Mouse (Mus musculus): ENCODE data around the gene Olfr649.

The Olfr649 gene

DNA sequence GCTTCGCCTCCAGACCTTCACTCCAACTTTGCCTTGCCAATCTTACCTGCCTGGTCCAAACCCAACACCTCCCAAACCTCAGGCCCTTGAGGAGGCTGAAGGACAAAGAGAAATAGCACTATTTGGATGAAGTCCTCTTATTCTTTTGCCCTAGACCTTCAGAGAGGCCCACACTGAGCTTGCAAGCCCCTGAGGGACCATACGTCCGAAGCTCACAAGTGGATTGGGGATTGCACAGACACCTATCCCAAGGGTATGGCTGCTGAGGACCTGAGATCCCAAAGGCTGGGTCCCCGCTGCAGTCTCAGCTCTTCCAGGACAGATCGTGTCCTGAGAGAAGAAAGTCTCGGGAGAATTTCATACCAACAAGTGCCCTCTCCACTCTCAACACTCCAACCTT is at the start of gene Olfr649:
TSS of gene Olfr649 (minus strand) at position 101 of the 400 bp plus-strand sequence.
- no peak for DNase-seq (ENCODE audit: low spot score)

DNA sequence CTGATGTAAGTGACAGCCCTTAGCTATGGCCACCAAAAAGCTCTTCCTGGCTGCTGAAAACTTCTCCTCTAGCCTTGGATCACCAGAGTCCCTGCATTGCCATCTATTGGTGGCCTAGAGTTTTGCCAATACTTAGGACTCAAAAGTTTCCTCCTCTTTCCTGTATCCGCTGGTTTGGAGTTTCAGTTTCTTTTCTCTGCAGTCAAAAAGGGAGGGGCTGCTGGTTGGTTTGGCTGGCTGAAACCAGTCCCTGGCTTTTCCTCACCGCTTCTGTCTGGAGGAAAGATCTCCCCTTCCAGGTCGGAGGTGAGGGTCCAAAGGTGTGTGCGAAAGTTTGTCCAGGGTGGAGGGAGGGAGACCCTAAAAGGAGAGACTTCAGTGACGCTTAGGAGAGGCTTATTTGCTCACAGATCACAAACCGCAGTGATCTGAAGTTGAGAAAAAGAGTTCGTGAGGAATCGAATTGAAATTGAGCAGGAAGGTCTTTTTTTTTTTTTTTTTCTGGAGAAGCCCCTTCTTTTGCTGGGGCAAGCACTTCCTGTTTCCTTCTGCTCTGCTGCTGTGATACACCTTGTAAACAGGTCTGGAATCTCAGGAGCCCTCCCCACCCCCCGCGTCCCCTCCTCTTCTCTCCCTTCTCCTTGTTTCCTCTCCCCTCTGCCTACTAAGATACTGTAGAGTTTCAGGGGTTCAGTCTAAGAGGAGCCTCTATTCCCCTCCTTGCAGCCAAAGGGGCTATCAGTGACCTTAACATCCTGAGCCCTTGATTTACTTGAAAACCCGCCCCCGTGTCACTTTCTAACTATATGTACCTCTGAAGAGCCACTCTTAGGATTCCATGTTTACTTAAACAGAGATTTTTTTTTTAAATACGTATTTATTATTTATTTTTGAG is 48.7 kb upstream of the Olfr649 start, which contains the start of gene Trim34a:
TSS of gene Trim34a (plus strand) at position 171 of the 895 bp plus-strand sequence.
- peak; percentile 61 for DNase-seq (ENCODE audit: low spot score)

DNA sequence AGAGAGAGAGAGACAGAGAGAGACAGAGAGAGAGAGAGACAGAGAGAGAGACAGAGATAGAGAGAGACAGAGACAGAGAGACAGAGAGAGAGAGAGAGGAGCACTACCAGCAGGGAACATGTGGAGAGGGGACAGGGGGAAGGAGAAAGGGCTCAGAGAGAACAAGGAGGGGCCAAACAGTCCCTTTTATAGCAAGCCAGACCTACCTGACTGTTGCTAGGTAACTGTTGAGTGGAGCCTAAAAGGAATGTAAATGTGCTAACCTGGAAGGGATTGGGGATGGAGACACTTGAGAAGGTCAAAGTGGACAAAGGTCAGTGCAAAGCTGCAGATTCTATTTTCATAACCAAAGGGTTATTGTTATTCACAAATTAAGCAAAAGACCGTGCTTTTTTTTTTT is 47.8 kb upstream of the Olfr649 start:
- DNase-seq (ENCODE audit: low spot score), result no peak

DNA sequence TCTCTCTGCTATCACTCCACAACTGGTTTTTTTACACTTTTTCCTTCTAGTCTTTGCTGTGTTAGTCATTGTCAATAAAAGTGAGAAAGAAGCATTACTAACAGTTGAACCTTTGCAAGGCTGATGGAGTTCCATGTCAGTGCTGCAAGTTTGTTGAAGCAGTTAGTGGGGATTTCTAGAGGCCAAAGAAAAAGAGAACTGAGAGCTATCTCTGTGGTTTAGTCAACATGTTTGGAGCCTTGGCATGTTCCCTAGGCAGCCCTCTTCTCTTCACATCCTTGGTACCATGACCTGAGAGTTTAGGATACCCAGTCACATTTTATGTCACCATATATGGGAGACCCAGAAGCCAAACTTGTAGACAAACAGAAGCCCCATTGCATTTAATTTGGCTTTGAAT is 45.1 kb upstream of the Olfr649 start:
- no peak for DNase-seq (ENCODE audit: low spot score)

DNA sequence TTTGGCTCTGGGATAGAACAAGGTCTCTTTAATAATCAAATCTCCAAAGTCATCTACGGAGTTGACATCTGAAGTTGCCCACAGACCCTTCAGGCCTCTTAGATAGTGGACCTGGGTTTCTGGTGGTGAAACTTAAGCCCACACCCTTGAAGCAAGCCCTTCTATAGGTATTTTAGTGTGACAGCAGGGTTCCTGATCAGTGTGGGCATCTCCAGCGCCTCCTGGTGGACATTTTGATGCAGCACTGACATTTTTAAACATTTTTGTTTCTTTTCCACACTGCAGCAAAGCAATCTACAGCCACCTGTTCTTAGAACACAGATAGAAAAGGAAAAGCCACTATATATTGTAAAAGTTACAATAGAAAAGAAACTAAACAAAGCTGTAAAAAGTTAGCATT is 35.4 kb upstream of the Olfr649 start:
- peak; percentile 51 for DNase-seq (ENCODE audit: low spot score)

DNA sequence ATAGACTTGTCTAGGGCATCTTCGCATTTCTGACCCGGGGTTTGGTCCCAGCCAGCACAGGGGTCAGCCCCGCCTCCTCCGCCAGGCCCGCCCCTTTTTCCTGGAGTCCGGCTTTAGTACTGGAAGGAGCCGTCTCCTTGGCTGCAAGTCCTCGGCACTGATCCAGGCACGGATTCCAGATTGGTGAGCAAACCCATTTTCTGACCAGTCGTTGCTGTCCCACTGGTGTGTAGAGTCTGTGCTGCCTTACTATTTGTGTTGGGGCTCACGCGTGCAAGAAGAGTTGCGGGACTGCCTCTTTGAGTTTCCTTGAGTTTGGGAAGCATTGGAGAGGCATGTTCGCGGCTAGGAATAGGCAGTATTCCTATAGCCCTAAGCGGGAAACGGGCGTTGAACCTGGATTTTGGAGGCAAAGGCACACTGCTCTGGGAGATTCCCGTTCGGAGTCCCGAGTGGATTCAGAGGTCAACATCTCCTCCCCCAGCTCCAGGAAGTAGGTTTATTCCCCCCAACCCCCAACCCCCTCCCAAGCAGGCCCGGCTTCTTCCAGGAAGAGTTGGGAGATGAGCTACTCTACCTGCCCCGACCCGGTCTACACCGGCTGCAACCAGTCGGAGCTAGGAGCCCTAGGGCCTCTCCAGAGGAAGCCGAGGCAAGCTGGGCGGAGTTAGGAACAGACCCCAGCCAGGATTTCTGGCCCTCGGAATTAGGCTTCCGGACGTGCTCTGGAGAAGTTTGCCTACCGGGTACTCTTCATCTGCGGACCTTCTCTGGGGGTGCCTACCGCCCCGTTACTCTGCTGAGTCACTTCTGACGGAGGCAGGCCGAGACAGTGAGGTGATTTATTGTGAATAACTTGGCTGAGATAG is 23.1 kb upstream of the Olfr649 start, which contains the start of gene Trim6:
TSS of gene Trim6 (plus strand) at position 93 of the 869 bp plus-strand sequence.
- peak; percentile 89 for DNase-seq (ENCODE audit: low spot score)

DNA sequence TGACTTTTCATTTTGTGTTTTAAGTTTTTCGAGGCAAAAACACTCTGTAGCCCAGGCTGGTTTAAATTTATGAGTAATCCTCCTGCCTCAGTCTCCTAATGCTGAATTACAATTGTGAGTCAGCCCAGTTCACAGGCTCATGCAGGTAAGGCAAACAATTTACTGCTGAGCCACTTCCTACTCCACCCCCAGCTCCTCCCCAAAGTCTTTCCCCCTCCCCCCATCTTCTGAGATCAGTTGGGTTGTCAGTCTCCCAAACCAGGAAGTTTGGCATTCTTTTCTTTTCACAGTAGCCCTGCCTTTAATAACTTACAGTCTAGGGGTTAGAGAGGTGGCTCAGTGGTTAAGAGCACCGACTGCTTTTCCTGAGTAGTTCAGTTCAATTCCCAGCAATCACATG is 22.1 kb upstream of the Olfr649 start:
- no peak for DNase-seq (ENCODE audit: low spot score)

DNA sequence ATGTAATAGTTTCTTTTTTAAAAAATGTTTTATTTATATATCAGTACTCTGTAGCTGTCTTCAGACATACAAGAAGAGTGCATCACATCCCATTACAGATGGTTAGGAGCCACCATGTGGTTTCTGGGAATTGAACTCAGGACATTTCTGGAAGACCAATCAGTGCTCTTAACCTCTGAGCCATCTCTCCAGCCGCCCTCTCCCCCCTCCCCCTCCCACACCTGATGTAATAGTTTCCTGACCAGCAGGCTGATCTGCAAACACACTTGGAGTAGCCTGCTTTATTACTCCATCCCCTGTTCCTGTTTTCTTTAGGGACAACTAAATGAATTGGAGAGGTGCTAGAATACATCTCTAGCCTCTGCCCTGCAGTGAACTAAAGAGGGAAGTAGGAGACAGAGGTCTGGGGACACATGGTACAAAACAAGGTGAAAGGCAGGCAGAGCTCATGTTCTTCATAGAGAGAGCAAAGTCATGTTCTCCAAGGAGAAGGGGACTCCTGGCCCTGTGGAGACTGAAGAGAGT is 20.3 kb upstream of the Olfr649 start:
- no peak for DNase-seq (ENCODE audit: low spot score)

DNA sequence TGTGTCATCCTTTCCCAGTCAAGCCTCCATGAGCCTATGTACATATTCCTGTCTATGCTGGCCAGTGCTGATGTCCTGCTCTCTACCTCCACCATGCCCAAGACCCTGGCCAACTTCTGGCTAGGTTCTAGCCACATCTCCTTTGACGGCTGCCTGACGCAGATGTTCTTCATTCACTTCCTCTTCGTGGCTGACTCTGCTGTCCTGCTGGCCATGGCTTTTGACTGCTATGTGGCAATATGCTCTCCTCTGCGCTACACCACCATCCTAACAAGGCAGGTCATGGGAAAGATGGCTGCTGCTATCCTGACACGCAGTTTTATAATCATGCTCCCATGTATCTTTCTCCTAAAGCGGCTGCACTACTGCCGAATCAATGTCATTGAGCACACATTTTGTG is 10.4 kb upstream of the Olfr649 start:
- DNase-seq (ENCODE audit: low spot score), result no peak

DNA sequence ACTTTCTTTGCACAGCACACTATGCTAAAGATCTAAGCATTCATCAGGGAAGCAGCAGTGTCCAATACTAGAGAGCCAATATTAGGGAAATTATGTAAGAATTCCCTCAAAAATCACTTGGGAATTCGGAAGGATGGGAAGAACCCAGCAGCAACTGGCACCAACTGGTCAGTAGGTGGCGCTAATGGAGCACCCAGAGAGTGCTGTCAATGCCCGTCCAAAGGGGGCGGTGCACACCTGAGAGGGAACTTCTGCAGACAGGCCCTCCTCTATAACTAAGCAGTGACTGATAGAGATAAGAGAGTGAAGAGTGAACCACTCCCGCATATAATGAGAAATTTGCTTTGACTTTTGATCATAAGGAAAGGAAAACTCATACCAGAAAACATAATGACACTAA is 4.0 kb upstream of the Olfr649 start:
- peak; percentile 78 for DNase-seq (ENCODE audit: low spot score)

DNA sequence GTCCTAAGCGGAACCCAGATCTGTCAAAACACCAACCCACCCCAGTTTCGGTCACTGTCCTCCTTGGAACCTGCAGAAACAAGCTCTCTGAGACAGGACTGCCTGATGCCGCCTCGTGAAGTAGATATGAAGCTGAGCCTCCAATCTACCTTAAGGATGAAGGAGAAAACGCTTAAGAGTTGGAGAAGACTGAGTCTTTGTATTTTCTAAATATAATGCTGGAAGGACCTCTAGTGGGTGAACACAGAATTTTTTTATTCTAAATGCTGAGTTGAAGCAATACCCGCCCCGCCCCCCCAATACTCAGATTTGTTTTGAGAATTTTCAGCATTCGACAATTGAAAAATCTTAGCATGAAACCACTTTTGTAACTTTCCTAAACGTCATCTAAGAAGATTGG is 4.5 kb downstream of the Olfr649 start:
- DNase-seq (ENCODE audit: low spot score), result no peak

DNA sequence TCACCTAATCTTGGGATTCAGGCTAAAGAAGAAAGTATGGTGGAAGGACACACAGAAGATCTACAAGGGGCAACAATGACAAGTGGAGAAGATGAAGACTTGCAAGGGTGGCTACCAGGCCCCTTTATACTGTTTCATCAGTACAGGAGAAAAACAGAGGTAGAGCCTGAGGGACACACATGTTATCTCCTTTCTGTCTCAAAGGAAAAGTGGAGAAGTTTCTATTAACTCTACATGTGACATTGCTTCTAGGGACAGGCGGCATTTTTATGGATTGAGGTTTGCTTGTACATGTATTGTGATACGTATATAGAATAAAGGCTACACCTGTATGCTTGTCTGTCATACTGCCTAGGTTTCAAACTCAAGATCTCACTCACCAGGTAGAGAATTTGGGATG is 12.5 kb downstream of the Olfr649 start, which contains the start of gene Olfr648:
TSS of gene Olfr648 (minus strand) at position 101 of the 400 bp plus-strand sequence.
- no peak for DNase-seq (ENCODE audit: low spot score)

DNA sequence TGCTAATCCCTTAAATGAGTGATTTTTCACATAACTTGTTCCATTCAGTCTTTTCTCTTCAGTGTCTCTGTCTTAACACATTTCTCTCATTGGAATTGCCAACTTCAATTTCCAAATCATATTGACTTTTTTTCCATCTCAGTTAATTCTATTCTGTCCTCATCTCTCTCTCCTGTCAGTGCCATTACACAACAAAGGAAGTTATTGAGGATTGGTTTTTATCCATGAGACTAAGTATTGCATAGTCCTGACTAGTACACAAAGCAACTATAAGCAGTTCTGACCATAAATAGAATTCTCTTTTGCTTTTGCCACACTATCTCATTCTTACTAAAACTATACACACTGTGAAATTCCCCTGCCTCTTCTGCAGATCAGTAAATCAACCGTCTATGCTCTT is 16.7 kb downstream of the Olfr649 start:
- no peak for DNase-seq (ENCODE audit: low spot score)

DNA sequence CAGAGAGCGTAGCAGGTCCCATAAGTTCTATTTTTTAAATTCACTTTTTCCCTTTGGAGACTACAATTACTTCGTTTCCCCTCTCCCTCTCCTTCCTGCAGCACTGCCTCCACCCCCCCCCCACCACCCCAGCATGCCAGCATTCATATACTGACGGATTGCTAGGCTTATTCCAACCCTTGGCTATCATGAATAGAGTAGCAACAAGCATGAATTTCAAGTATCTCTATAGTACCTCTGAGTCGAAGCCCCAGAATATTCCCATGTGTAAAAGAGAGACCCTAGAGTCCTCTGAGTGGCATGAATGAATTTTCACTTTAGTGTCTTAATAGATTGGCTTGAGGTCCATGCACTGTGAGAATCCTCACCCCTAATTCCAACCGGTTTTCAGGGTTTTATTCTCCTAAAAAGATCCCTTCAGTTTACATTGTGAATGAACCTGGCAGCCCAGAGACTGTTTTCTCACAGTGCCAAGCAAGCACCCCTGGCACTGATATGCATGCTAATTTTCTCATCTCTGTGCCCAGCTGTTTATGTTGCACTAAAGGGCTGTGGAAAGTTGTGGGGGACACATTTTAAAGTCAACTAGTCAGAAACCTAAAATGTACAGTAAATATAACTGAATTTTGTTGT is 17.2 kb downstream of the Olfr649 start:
- DNase-seq (ENCODE audit: low spot score), result no peak

DNA sequence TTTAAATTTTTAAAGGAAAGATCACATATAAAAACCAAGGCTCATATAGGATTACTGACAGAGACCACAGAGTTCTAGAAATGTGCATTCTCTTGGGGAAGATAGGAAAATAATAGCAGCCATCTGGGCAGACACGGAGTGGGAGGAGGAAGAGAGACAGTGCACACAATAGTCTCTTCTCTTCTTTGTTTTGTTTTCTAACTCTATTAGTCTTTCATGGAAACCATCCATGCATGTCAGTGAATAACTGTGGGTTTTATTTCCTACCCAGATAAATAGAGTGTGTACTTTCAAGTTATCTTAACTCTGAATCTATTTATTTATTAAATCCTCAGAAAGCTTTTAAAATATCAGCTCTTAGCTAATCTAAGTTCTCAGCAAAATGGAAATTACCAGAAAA is 20.7 kb downstream of the Olfr649 start:
- DNase-seq (ENCODE audit: low spot score), result no peak

DNA sequence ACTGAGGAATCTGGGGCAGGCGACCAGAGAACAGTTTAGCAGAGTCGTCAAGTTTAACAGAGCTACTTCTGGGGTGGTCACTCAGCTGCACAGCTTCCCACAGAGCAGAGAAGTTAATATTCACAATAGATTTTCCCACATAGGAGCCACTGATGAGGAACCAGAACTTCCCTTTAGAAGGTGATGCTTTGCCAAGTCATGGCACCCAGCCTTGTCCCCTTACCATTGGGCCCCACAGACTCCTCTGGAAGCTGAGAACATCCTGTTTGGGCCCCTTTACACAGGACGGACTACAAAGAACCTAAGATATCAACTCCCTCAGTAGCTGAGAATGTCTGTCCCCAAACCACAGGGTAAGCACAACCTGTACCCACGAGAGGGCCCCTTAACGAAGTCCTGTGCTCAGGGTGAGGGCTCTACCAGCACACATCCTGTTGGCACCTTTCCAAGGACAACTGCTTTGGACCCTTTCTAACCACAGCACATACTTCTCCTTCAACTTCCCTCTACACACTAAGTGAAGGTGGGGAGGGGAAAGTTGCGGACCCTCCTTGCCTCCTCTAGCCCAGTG is 26.1 kb downstream of the Olfr649 start:
- DNase-seq (ENCODE audit: low spot score), result no peak

DNA sequence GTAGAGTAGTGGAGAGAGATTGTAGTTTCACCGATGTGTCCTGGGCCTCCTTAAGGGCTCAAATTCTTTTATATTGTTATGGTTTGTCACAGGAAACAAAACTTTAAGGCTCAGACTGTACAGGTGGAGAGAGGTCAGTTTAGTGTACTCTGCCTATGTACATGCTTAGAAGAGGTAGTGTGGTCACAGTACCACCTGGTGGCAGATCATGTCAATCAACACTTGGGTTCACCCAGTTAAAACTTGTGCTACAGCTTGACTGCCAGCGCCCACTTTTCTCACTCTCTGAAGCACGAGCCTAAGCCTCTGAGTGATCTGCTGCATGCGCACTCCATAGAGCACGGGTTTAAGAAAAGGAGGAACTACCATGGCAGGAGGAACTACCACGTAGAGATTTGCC is 28.7 kb downstream of the Olfr649 start:
- DNase-seq (ENCODE audit: low spot score), result no peak

DNA sequence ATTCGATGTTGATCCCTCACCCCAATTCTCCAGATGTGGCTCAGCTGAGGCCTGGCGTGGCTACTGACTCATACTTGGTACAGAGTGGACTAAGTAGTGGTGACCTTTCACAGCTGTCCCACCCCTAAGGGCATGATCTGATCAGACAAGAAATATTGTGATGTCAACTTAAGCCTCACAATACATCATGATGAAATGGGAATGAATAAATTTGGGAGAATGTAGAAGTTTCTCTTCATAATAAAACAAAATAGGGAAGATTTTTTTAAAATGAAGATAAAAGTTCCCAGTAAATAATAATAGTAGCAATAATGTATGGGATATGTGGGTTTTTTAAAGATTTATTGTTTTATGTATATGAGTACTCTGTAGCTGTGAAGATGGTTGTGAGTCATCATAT is 45.3 kb downstream of the Olfr649 start, which contains the start of gene Ubqlnl:
TSS of gene Ubqlnl (minus strand) at position 101 of the 400 bp plus-strand sequence.
- no peak for DNase-seq (ENCODE audit: low spot score)

DNA sequence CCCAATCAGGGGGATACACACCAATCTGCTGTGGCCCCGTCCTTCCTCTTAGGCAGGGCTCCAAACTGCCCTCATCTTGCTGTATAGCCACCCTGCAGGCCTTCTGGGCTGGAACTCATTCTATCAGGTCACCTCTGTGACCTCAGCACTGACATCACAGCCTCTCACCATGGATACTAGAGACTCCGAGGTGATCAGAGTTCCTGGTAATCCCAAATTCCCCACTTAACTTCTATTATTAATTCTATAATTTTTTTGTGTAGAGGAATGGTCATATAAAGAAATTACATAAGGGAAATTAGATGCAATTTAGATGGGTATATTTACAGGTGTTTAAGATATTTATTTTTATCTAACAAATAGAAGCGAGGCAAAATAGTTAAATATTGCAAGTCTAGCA is 52.6 kb downstream of the Olfr649 start, which contains the start of gene Ubqln3:
TSS of gene Ubqln3 (minus strand) at position 101 of the 400 bp plus-strand sequence.
- no peak for DNase-seq (ENCODE audit: low spot score)
